Mouse (Mus musculus) heart, adult 18-20 months (tissue): ENCODE data around the gene Plekhg6. TPM values are rescaled to one million over a fixed set of nuclear protein-coding genes. Genes with fewer than 3 reads are reported as not detected.

Source experiments
- DNase-seq, 2 experiments: peaks; one replicate each; pipeline ENCODE4 v3.0.0; 2021 to 2022; ENCODE audit warnings: mixed read lengths in 1 of 2
- long read RNA-seq, 2 experiments: library from polyadenylated mRNA; stranded (forward); transcript quantifications; one replicate each; pipeline ENCODE4 v2.0.0; 2021
- total RNA-seq, 2 experiments: library from RNA; stranded (reverse); gene quantifications; 2 replicates each; pipeline ENCODE4 v1.2.3; 2021

The Plekhg6 gene
- not detected for total RNA-seq
- long read RNA-seq, experiment 1: 0 reads
- long read RNA-seq, experiment 2: 0 reads

- no peak for DNase-seq
Observed at GRCm38 (mm10) chr6:125380372-125381360, at the start of gene Plekhg6. Gene Plekhg6 (minus strand): TSS chr6:125380793.

GRCm38 (mm10) chr6:125429741-125430140 is 49.1 kb upstream of the Plekhg6 start:
- DNase-seq: no peak

GRCm38 (mm10) chr6:125426383-125427360 is 46.1 kb upstream of the Plekhg6 start:
- DNase-seq: peak; percentile 87 to 88

GRCm38 (mm10) chr6:125425205-125426090 is 44.9 kb upstream of the Plekhg6 start:
- no peak for DNase-seq

GRCm38 (mm10) chr6:125424156-125424555 is 43.6 kb upstream of the Plekhg6 start:
- DNase-seq: peak in 1 of 2 experiments; percentile 30

- DNase-seq: no peak
Observed at GRCm38 (mm10) chr6:125423507-125423906, 42.9 kb upstream of the Plekhg6 start.

- no peak for DNase-seq
Observed at GRCm38 (mm10) chr6:125423099-125423498, 42.5 kb upstream of the Plekhg6 start.

GRCm38 (mm10) chr6:125422051-125422822 is 41.6 kb upstream of the Plekhg6 start:
- peak; percentile 74 to 75 for DNase-seq

GRCm38 (mm10) chr6:125420458-125421063 is 40.0 kb upstream of the Plekhg6 start:
- DNase-seq: no peak

- DNase-seq: peak; percentile 81 to 93
Observed at GRCm38 (mm10) chr6:125418744-125419143, 38.2 kb upstream of the Plekhg6 start.

- DNase-seq: no peak
Observed at GRCm38 (mm10) chr6:125413326-125413725, 32.7 kb upstream of the Plekhg6 start.

- no peak for DNase-seq
Observed at GRCm38 (mm10) chr6:125411661-125412060, 31.1 kb upstream of the Plekhg6 start.

- DNase-seq: peak in 1 of 2 experiments; percentile 47
Observed at GRCm38 (mm10) chr6:125410995-125411547, 30.5 kb upstream of the Plekhg6 start.

- no peak for DNase-seq
Observed at GRCm38 (mm10) chr6:125410551-125410950, 30.0 kb upstream of the Plekhg6 start.

- no peak for DNase-seq
Observed at GRCm38 (mm10) chr6:125407657-125408056, 27.1 kb upstream of the Plekhg6 start.

GRCm38 (mm10) chr6:125407224-125407623 is 26.6 kb upstream of the Plekhg6 start:
- DNase-seq: no peak

GRCm38 (mm10) chr6:125405461-125406382 is 25.1 kb upstream of the Plekhg6 start:
- DNase-seq: no peak

- DNase-seq: no peak
Observed at GRCm38 (mm10) chr6:125389853-125390252, 9.3 kb upstream of the Plekhg6 start.

GRCm38 (mm10) chr6:125386080-125386479 is 5.5 kb upstream of the Plekhg6 start:
- DNase-seq: no peak
